Mouse (Mus musculus): ENCODE results near the gene Ralb. TPM values are rescaled to one million over a fixed set of nuclear protein-coding genes. Genes with fewer than 3 reads are reported as not detected.

Ralb gene
- polyA plus RNA-seq, 1 experiment from 2014 or later = 38.6 TPM

DNA sequence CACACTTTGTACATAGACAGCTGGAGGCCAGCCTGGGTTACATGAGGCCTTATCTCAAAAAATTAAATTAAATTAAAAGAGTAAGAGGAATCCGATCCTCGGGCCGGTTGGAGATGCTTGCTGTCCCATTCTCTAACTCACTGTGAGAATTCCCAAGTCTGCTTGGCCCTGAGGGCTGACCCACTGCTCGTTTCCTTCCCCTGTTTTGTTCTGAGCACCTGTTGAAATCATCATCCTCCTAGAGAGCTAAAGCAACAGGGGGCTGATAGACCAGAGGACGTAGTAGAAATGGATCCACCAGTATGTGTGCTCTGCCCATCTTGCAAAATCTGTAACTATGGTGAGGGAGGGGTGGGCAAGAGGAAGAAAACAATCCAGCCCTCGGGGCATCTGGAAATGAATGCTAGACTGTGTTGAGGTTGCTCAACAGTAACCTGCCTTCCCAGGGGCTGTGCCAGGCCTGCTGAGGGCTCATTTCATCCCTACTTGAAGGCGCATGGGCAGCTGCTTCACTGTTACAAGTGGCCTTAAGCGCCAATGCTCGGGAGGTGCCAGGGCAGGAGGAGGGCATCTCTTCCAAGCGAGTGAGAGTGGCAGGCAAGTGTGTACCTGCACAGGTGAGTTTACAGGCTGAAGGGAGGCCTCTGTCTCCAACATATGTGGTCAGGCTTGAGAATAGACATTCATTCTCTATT lies 53.8 kb downstream of the Ralb start:
- ATAC-seq (ENCODE audit: insufficient read depth) = no peak
- H3K27me3 ChIP-seq = no peaks in the 10 kb centered on the region
- WGBS (ENCODE audit: insufficient replicate concordance) = 66% methylated on average over 10 of the region's 10 CpGs
- H3K4me3 ChIP-seq (replicated peaks) = no peak overlapping the region
- no peaks in the 10 kb centered on the region for H3K9me3 ChIP-seq (replicated peaks)
- H3K9ac ChIP-seq = no peak overlapping the region
- H3K27ac ChIP-seq (replicated peaks) = no peak overlapping the region
- no peaks in the 10 kb centered on the region for H3K4me1 ChIP-seq (replicated peaks)
- no peak overlapping the region for H3K4me2 ChIP-seq
- no peaks in the 10 kb centered on the region for H3K36me3 ChIP-seq (replicated peaks)

DNA sequence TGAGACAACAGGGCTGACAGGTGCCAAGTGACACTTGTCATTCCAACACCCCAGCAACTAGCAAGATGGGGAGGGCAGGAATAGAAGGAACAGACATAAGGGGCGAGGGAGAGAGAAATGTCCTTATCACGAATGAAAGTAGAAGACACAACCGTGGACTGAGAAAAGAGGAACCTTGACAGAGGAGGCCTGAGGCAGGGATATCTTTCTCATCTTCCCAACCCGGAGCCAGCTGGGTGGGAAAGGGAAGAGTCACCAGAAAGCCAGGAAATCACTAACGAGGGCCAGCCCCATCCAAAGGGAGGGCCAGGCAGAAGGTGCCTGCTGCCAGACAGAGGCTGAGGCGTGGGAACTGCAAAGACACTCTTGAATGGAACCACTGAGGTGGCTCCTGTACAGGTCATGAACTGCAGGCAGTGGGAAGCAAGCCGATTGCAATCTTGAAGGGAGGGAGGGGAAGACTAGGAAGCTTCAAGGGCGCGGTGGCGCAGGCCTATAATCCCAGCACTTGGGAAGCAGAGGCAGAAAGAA lies 57.8 kb downstream of the Ralb start:
- no peaks in the 10 kb centered on the region for H3K4me1 ChIP-seq (replicated peaks)
- no peaks in the 10 kb centered on the region for H3K36me3 ChIP-seq (replicated peaks)
- no peak overlapping the region for H3K4me3 ChIP-seq (replicated peaks)
- WGBS (ENCODE audit: insufficient replicate concordance) = 29% methylated on average over 10 of the region's 10 CpGs
- H3K4me2 ChIP-seq = no peak overlapping the region
- H3K9ac ChIP-seq = no peak overlapping the region
- no peak for ATAC-seq (ENCODE audit: insufficient read depth)
- no peak overlapping the region for H3K27ac ChIP-seq (replicated peaks)
- H3K27me3 ChIP-seq = no peaks in the 10 kb centered on the region
- H3K9me3 ChIP-seq (replicated peaks) = no peaks in the 10 kb centered on the region

DNA sequence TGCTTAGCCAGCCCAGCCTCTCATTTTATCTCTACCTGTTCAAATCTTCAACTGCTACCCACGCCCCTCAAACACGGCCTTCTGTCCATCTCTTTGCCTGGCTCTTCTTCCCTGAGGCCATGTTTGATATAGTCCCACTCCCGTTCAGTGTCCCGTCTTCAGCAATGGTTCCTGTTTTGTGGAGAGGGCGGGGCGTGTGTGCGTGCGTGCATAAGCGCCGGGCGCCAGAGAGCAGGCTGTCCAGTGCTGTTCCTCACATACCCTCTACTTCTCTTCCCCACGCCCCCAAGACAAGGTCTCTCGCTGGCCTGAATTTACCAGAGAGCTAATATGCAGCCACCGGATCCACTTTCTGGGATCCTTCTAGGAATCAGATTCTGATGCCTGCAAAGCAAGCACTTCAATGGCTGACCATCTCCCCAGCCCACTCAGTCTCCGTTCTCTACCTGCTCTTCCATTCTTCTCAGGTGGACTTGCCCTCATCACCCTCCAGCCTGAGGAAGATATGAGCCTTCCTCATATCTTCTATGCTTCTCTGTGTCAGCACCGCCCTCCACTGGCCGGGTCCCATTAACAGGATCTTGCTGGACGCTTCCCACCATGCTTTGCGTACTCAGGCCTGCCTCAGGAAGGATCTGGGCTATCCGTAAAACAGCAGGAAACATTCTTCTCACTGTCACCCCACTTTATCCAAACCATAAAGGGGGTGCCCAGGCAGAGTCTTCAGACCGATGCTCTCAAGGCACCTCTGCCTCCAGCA lies 60.8 kb downstream of the Ralb start:
- no peaks in the 10 kb centered on the region for H3K4me1 ChIP-seq (replicated peaks)
- H3K36me3 ChIP-seq (replicated peaks) = no peaks in the 10 kb centered on the region
- no peak for ATAC-seq (ENCODE audit: insufficient read depth)
- no peaks in the 10 kb centered on the region for H3K9me3 ChIP-seq (replicated peaks)
- 66% methylated on average over 21 of the region's 21 CpGs for WGBS (ENCODE audit: insufficient replicate concordance)
- no peaks in the 10 kb centered on the region for H3K27me3 ChIP-seq
- H3K27ac ChIP-seq (replicated peaks) = no peak overlapping the region
- no peak overlapping the region for H3K4me2 ChIP-seq
- no peak overlapping the region for H3K4me3 ChIP-seq (replicated peaks)
- no peak overlapping the region for H3K9ac ChIP-seq

DNA sequence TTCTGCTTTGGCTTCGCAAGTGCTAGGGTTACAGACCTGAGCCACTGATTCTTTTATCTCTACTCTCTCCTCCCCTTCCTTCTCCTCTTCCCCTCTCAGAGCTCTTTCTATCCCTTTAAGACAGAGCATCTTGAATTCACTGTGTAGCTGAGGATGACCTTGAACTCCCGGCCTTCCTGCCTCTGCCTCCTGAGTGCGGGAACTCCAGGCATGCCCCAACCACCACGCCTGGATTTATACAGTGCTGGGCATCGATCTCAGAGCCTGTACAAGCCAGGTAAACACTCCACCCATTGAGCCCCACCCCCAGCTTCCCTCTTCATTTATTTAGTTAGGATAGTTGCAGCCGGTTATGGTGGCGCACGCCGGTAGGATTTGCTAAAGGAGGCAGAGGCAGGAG lies 61.7 kb downstream of the Ralb start:
- 70% methylated on average over 9 of the region's 9 CpGs for WGBS (ENCODE audit: insufficient replicate concordance)
- H3K27ac ChIP-seq (replicated peaks) = no peak overlapping the region
- H3K4me3 ChIP-seq (replicated peaks) = no peak overlapping the region
- H3K9ac ChIP-seq = no peak overlapping the region
- H3K27me3 ChIP-seq = no peaks in the 10 kb centered on the region
- no peaks in the 10 kb centered on the region for H3K4me1 ChIP-seq (replicated peaks)
- no peaks in the 10 kb centered on the region for H3K9me3 ChIP-seq (replicated peaks)
- ATAC-seq (ENCODE audit: insufficient read depth) = no peak
- no peak overlapping the region for H3K4me2 ChIP-seq
- no peaks in the 10 kb centered on the region for H3K36me3 ChIP-seq (replicated peaks)

DNA sequence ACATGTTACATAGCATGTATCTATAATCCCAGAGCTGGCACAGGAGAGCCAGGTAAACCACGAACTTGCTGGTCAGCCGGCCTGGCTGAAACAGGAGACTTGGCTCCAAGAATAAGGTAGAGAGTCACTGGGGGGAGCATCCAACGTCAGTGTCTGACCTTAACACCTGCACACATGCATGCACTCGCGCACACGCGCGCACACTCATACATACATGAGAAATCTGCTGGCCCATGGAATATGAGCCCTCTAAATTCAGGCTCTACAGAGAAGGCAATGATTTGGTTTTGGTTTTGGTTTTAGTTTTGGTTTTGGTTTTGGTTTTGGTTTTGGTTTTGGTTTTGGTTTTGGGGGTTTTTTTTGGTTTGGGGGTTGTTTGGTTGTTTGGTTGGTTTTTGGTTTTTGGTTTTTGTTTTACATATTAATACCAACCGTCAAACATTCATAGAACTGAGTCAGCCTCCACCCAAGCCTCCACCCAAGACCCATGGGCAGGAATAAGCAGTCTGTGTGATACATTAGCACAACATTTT lies 66.4 kb downstream of the Ralb start:
- Histone ChIP-seq H3K27ac (replicated peaks) (no peak overlapping the region), H3K36me3 (replicated peaks) (no peaks in the 10 kb centered on the region), H3K4me1 (replicated peaks) (no peaks in the 10 kb centered on the region), H3K27me3 (no peaks in the 10 kb centered on the region), H3K9me3 (replicated peaks) (no peaks in the 10 kb centered on the region), H3K4me2 (no peak overlapping the region), H3K4me3 (replicated peaks) (no peak overlapping the region), H3K9ac (no peak overlapping the region)
- WGBS (ENCODE audit: insufficient replicate concordance) = 75% methylated on average over 9 of the region's 9 CpGs
- ATAC-seq (ENCODE audit: insufficient read depth) = no peak

DNA sequence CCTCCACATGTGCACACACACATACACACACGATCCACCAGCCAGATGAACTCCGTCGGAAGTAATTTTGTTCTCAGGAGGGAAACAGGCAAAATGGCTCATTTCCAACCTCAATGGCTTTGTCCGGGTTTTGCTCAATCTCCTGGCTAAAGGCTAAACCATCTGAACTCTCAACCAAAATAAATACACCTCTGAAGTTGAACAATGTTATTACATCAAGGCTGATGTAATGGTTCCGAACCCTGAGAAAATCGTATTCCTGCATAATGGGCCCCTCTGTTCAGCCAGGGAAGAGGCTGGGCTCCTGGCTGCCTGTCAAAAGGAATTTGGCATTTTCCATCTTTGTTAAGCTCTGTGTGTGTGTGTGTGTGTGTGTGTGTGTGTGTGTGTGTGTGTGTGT lies 67.2 kb downstream of the Ralb start:
- WGBS (ENCODE audit: insufficient replicate concordance) = 62% methylated on average over 6 of the region's 6 CpGs
- Histone ChIP-seq H3K4me2 (no peak overlapping the region), H3K9me3 (replicated peaks) (no peaks in the 10 kb centered on the region), H3K36me3 (replicated peaks) (no peaks in the 10 kb centered on the region), H3K27me3 (no peaks in the 10 kb centered on the region), H3K4me1 (replicated peaks) (no peaks in the 10 kb centered on the region), H3K27ac (replicated peaks) (no peak overlapping the region), H3K9ac (no peak overlapping the region), H3K4me3 (replicated peaks) (no peak overlapping the region)
- no peak for ATAC-seq (ENCODE audit: insufficient read depth)

DNA sequence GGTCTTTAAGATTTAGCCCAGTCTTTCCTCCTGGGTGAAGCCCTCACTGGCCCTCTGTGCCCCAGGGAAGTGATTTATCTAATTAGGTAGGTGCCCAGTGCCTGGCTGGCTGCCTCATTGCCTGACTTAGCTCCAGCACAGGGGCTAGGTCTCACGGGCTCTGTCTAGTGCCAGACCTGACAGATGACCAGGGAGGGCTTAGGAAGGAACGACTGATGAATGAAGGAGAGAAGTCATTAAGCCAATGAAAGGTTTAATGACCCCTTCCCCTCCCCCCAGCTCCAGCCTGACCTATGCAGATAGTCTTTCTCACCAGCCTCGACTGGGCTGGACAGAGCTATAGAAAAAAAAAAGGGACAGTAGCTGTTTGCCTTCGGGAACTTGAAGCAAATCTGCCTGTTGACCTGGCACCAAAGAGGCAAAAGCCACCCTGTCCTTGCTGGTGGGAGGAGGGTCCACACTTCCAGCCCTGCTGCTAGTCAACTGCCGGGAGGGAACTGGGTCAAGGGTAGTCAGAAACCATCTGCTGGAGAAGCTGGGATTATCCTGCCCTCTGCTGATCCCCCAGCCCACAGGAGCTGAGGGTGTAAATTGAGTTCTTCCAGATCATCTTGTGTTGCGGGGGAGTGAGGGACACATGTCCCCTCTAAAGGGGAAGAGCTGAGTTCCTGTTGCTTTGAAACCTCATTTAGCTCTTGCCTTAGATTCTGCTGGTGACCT lies 80.3 kb downstream of the Ralb start:
- peaks cover 21% of the 10 kb centered on the region; the same call in 1 of the 2 replicates for H3K4me1 ChIP-seq (replicated peaks)
- no peak overlapping the region for H3K4me2 ChIP-seq
- no peaks in the 10 kb centered on the region for H3K36me3 ChIP-seq (replicated peaks)
- ATAC-seq (ENCODE audit: insufficient read depth) = no peak
- WGBS (ENCODE audit: insufficient replicate concordance) = 15% methylated on average over 6 of the region's 6 CpGs
- H3K27me3 ChIP-seq = peaks cover 66% of the 10 kb centered on the region
- no peak overlapping the region for H3K27ac ChIP-seq (replicated peaks)
- H3K9me3 ChIP-seq (replicated peaks) = no peaks in the 10 kb centered on the region
- H3K9ac ChIP-seq = no peak overlapping the region
- H3K4me3 ChIP-seq (replicated peaks) = no peak overlapping the region

DNA sequence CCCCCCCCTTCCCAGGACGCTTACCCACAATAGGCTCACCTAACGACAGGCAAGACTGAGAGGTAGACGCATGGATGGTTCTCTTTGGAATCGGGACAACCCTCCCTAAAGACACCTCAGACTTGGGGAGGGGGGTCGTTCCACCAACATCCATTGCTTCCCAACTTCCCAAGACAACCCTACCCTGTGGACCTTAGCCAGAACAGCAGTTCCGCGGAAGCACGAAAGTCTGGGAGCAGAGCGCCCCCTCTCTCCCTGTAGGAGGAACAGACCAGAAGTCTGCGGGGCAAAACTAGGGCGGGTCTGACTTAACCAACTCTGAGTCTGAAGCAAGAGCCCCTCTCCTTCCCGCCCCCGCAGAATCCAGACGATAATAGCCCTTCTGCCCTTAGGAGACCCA lies 81.1 kb downstream of the Ralb start:
- H3K9ac ChIP-seq = no peak overlapping the region
- H3K36me3 ChIP-seq (replicated peaks) = no peaks in the 10 kb centered on the region
- H3K27ac ChIP-seq (replicated peaks) = no peak overlapping the region
- H3K4me1 ChIP-seq (replicated peaks) = peaks cover 21% of the 10 kb centered on the region; the same call in 1 of the 2 replicates
- H3K27me3 ChIP-seq = peaks cover 73% of the 10 kb centered on the region
- ATAC-seq (ENCODE audit: insufficient read depth) = no peak
- H3K4me3 ChIP-seq (replicated peaks) = no peak overlapping the region
- no peaks in the 10 kb centered on the region for H3K9me3 ChIP-seq (replicated peaks)
- no peak overlapping the region for H3K4me2 ChIP-seq
- 7% methylated on average over 14 of the region's 14 CpGs for WGBS (ENCODE audit: insufficient replicate concordance)

DNA sequence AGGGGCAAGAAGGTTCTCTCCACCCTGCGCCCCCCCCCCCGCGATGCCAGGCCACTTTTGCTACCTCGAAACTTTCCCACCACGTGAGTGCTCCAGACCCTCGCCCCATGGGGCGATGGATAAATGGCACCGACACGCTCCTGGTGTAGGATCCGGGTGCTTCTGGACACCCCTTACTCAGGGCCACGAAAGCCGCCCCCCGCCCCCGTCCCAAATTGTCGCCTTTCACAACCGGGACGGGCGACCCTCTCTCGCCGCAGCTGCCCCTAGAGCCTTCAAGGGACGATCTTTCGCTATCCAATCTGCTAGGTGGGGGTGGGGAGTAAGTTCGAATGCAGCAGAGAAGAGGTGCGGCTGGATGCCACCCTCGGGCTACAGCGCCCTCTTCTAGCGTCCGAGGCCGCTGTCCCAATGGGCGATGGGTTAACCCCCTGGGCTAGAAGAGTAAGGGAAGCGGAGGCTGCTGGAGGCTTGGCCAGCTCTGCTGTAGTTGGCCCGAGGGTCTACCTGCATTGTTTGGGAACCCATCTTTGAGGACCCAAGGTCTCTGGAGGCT lies 82.1 kb downstream of the Ralb start:
- Histone ChIP-seq H3K9me3 (replicated peaks) (no peaks in the 10 kb centered on the region), H3K27me3 (peaks cover 83% of the 10 kb centered on the region), H3K4me3 (replicated peaks) (peak overlapping the region; percentile 50), H3K4me1 (replicated peaks) (peaks cover 21% of the 10 kb centered on the region; the same call in 1 of the 2 replicates), H3K27ac (replicated peaks) (no peak overlapping the region), H3K9ac (no peak overlapping the region), H3K4me2 (peak overlapping the region; percentile 70), H3K36me3 (replicated peaks) (no peaks in the 10 kb centered on the region)
- 1% methylated on average over 31 of the region's 32 CpGs for WGBS (ENCODE audit: insufficient replicate concordance)
- no peak for ATAC-seq (ENCODE audit: insufficient read depth)

DNA sequence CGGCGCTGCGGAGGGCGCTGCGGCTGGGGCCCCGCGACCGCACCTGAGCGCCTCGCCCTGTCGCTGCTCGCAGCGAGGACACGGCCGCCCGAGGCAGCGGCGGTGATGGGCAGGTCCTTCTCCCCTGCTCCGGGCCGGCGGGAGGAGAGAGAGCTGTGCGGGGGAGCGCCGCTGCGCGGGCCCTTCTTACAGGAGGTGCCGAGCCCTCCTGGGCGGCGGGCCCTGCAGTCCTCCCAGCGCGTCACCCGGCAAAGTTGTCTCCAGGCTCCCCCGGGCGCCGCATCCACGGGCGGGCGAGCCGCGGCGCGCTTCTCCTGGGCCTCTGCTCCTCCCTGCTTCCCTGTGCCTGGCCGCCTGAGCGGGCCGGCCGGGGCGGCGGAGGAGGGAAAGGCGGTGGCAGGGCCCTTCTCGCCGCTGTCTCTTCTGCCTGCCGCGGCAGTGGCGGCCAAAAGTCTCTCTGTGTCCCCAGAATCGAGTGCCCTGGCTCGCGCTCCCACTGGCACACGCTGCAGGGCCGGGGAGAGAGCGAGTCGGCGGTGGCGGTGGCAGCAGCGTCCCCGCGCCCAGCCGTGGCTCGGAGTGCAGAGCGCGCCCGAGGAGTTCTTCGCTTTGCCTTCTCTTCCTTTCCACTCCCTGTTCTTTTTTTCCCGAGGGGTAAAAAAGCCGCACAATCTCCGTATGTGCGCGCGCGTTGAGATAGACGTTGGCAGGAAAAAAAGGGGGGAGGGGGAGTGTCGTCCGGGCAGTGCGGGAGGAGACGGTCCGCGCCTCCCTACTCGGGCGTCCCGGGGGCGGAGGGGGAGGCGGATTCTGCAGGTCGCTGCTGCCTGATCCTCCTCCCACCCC lies 82.8 kb downstream of the Ralb start, which contains the start of gene Inhbb:
Gene Inhbb, minus strand, starts transcription at position 673 of the 846 bp plus-strand sequence.
- Histone ChIP-seq H3K4me1 (replicated peaks) (peaks cover 21% of the 10 kb centered on the region; the same call in 1 of the 2 replicates), H3K9ac (no peak within 1 kb of the TSS), H3K4me2 (peak within 1 kb of the TSS; percentile 70), H3K9me3 (replicated peaks) (no peaks in the 10 kb centered on the region), H3K4me3 (replicated peaks) (peak within 1 kb of the TSS; percentile 50), H3K27me3 (peaks cover 91% of the 10 kb centered on the region), H3K27ac (replicated peaks) (no peak within 1 kb of the TSS), H3K36me3 (replicated peaks) (no peaks in the 10 kb centered on the region)
- under 1% methylated on average over 78 of the region's 92 CpGs for WGBS (ENCODE audit: insufficient replicate concordance)
- ATAC-seq (ENCODE audit: insufficient read depth) = 0 out of 2 replicates have a peak, but pooled peaks have one; percentile 9
